Mouse (Mus musculus) intestine, embryonic 15.5 days (tissue): Measurements from ENCODE around the gene Dpm2. TPM values are rescaled to one million over a fixed set of nuclear protein-coding genes. Genes with fewer than 3 reads are reported as not detected.

Experiments
- ATAC-seq: fragments of 200-750 bp; cut with Nextera tagmentation; 2 replicates; pipeline ENCODE4 v1.8.0; 2017; ENCODE audit warnings: moderate TSS enrichment, moderate library complexity
- H3K27ac ChIP-seq: fragments of 300-500 bp; sonication (generic); 2 replicates; pipeline ENCODE4 v1.5.1; 2015; ENCODE audit warnings: mild to moderate bottlenecking, inconsistent platforms
- H3K27me3 ChIP-seq: fragments of 300-500 bp; sonication (generic); replicated peaks from 2 replicates; pipeline ENCODE4 v1.6.1; 2015; ENCODE audit warnings: inconsistent platforms
- H3K36me3 ChIP-seq: fragments of 300-500 bp; sonication (generic); 2 replicates; pipeline ENCODE4 v1.6.1; 2015; ENCODE audit warnings: inconsistent platforms
- H3K4me1 ChIP-seq: fragments of 300-500 bp; sonication (generic); replicated peaks from 2 replicates; pipeline ENCODE4 v1.6.1; 2015; ENCODE audit warnings: inconsistent platforms
- H3K4me2 ChIP-seq: fragments of 300-500 bp; sonication (generic); replicated peaks from 2 replicates; pipeline ENCODE4 v1.6.1; 2015; ENCODE audit warnings: mild to moderate bottlenecking, inconsistent platforms
- H3K4me3 ChIP-seq: fragments of 300-500 bp; sonication (generic); replicated peaks from 2 replicates; pipeline ENCODE4 v1.5.1; 2015; ENCODE audit warnings: inconsistent platforms
- H3K9ac ChIP-seq: fragments of 300-500 bp; sonication (generic); 2 replicates; pipeline ENCODE4 v1.6.1; 2015; ENCODE audit warnings: inconsistent platforms
- H3K9me3 ChIP-seq: fragments of 300-500 bp; sonication (generic); 2 replicates; pipeline ENCODE4 v1.6.1; 2016; ENCODE audit warnings: inconsistent platforms
- WGBS: fragments of 180-500 bp; shearing (Covaris S2); methylation state at CpG from one replicate; pipeline ENCODE4 v1.1.7; 2015; 5-methylcytosine and 5-hydroxymethylcytosine counted together
- polyA plus RNA-seq: library from polyadenylated mRNA; unstranded; fragments of >200 nt; fragmentation: Nextera tagmentation; extraction: Ambion mirVana; gene quantifications from 2 replicates; pipeline ENCODE4 v1.2.1, GENCODE M21; 2015

The Dpm2 gene
- polyA plus RNA-seq, 1 experiment from 2014 or later, result 115 TPM

- Histone ChIP-seq H3K9ac (peak overlapping the region; percentile 61), H3K9me3 (no peaks in the 10 kb centered on the region), H3K4me1 (peaks cover 34% of the 10 kb centered on the region), H3K36me3 (no peaks in the 10 kb centered on the region), H3K27ac (peak overlapping the region; percentile 56), H3K27me3 (no peaks in the 10 kb centered on the region), H3K4me3 (peak overlapping the region; percentile 76), H3K4me2 (peak overlapping the region; percentile 87)
- peak; percentile 44 for ATAC-seq
- WGBS, result 7% methylated on average over 34 of the region's 34 CpGs
Measured at GRCm38 (mm10) chr2:32607262-32607947, 36.7 kb downstream of the Dpm2 start.

GRCm38 (mm10) chr2:32608141-32608777 is 37.6 kb downstream of the Dpm2 start:
- Histone ChIP-seq H3K27ac (peak overlapping the region; percentile 56), H3K4me3 (peak overlapping the region; percentile 76), H3K9ac (peak overlapping the region; percentile 47), H3K27me3 (no peaks in the 10 kb centered on the region), H3K4me1 (peaks cover 33% of the 10 kb centered on the region), H3K36me3 (no peaks in the 10 kb centered on the region), H3K4me2 (peak overlapping the region; percentile 87), H3K9me3 (no peaks in the 10 kb centered on the region)
- ATAC-seq, result peak; percentile 54
- WGBS, result 8% methylated on average over 25 of the region's 25 CpGs

- Histone ChIP-seq H3K36me3 (no peaks in the 10 kb centered on the region), H3K4me2 (peak overlapping the region; percentile 87), H3K4me3 (peak overlapping the region; percentile 76), H3K27me3 (no peaks in the 10 kb centered on the region), H3K27ac (peak overlapping the region; percentile 56; the same call in 1 of the 2 replicates), H3K4me1 (peaks cover 33% of the 10 kb centered on the region), H3K9ac (peak overlapping the region; percentile 47), H3K9me3 (no peaks in the 10 kb centered on the region)
- peak; percentile 13; the same call in 1 of the 2 replicates for ATAC-seq
- 52% methylated on average over 18 of the region's 18 CpGs for WGBS
Measured at GRCm38 (mm10) chr2:32608778-32609435, 38.2 kb downstream of the Dpm2 start.

- H3K36me3 ChIP-seq, result peaks cover 4% of the 10 kb centered on the region
- no peak; the same call in 1 of the 2 replicates for ATAC-seq
- H3K27me3 ChIP-seq, result no peaks in the 10 kb centered on the region
- H3K4me1 ChIP-seq, result peaks cover 33% of the 10 kb centered on the region
- 0 out of 2 replicates have a peak overlapping the region, but pooled peaks have one; percentile 6 for H3K9ac ChIP-seq
- peak overlapping the region; percentile 66 for H3K4me2 ChIP-seq
- H3K27ac ChIP-seq, result no peak overlapping the region
- H3K4me3 ChIP-seq, result peak overlapping the region; percentile 34
- WGBS, result 12% methylated on average over 23 of the region's 23 CpGs
- no peaks in the 10 kb centered on the region for H3K9me3 ChIP-seq
Measured at GRCm38 (mm10) chr2:32610610-32611229, 40.1 kb downstream of the Dpm2 start.

GRCm38 (mm10) chr2:32612274-32612673 is 41.6 kb downstream of the Dpm2 start:
- no peak overlapping the region for H3K4me3 ChIP-seq
- H3K9me3 ChIP-seq, result no peaks in the 10 kb centered on the region
- peaks cover 32% of the 10 kb centered on the region for H3K4me1 ChIP-seq
- H3K27me3 ChIP-seq, result no peaks in the 10 kb centered on the region
- H3K36me3 ChIP-seq, result peaks cover 4% of the 10 kb centered on the region
- no peak overlapping the region for H3K4me2 ChIP-seq
- no peak overlapping the region for H3K27ac ChIP-seq
- no peak overlapping the region for H3K9ac ChIP-seq
- no peak for ATAC-seq
- WGBS, result 74% methylated on average over 26 of the region's 26 CpGs

GRCm38 (mm10) chr2:32617109-32617508 is 46.5 kb downstream of the Dpm2 start:
- no peak overlapping the region for H3K4me2 ChIP-seq
- no peak for ATAC-seq
- no peak overlapping the region for H3K9ac ChIP-seq
- H3K4me1 ChIP-seq, result peaks cover 31% of the 10 kb centered on the region
- no peak overlapping the region for H3K27ac ChIP-seq
- H3K4me3 ChIP-seq, result no peak overlapping the region
- no peaks in the 10 kb centered on the region for H3K9me3 ChIP-seq
- 92% methylated on average over 1 of the region's 1 CpGs for WGBS
- H3K36me3 ChIP-seq, result peaks cover 4% of the 10 kb centered on the region
- H3K27me3 ChIP-seq, result no peaks in the 10 kb centered on the region

GRCm38 (mm10) chr2:32617601-32618000 is 46.9 kb downstream of the Dpm2 start:
- 94% methylated on average over 4 of the region's 4 CpGs for WGBS
- H3K4me2 ChIP-seq, result no peak overlapping the region
- no peak for ATAC-seq
- H3K4me1 ChIP-seq, result peaks cover 30% of the 10 kb centered on the region
- no peak overlapping the region for H3K27ac ChIP-seq
- peaks cover 4% of the 10 kb centered on the region for H3K36me3 ChIP-seq
- no peaks in the 10 kb centered on the region for H3K27me3 ChIP-seq
- no peaks in the 10 kb centered on the region for H3K9me3 ChIP-seq
- H3K4me3 ChIP-seq, result no peak overlapping the region
- no peak overlapping the region for H3K9ac ChIP-seq

- no peak overlapping the region for H3K4me2 ChIP-seq
- WGBS, result 79% methylated on average over 9 of the region's 9 CpGs
- H3K9me3 ChIP-seq, result no peaks in the 10 kb centered on the region
- no peaks in the 10 kb centered on the region for H3K27me3 ChIP-seq
- no peak overlapping the region for H3K27ac ChIP-seq
- ATAC-seq, result no peak
- H3K4me3 ChIP-seq, result no peak overlapping the region
- H3K36me3 ChIP-seq, result peaks cover 4% of the 10 kb centered on the region
- H3K9ac ChIP-seq, result no peak overlapping the region
- H3K4me1 ChIP-seq, result peaks cover 30% of the 10 kb centered on the region
Measured at GRCm38 (mm10) chr2:32618051-32618450, 47.4 kb downstream of the Dpm2 start.

GRCm38 (mm10) chr2:32620682-32621516 is 50.2 kb downstream of the Dpm2 start:
- H3K4me1 ChIP-seq, result peaks cover 46% of the 10 kb centered on the region
- WGBS, result 16% methylated on average over 4 of the region's 4 CpGs
- peak overlapping the region; percentile 91 for H3K27ac ChIP-seq
- H3K9me3 ChIP-seq, result no peaks in the 10 kb centered on the region
- no peak overlapping the region for H3K4me3 ChIP-seq
- peak; percentile 85 for ATAC-seq
- H3K4me2 ChIP-seq, result peak overlapping the region; percentile 43
- no peaks in the 10 kb centered on the region for H3K27me3 ChIP-seq
- no peaks in the 10 kb centered on the region; the same call in 1 of the 2 replicates for H3K36me3 ChIP-seq
- H3K9ac ChIP-seq, result peak overlapping the region; percentile 31

GRCm38 (mm10) chr2:32621517-32621859 is 50.8 kb downstream of the Dpm2 start, which contains the start of gene Ak1:
Gene Ak1 (plus strand): TSS chr2:32621758.
- 22% methylated on average over 7 of the region's 7 CpGs for WGBS
- H3K4me1 ChIP-seq, result peaks cover 52% of the 10 kb centered on the region
- ATAC-seq, result no peak; the same call in 1 of the 2 replicates

More at GRCm38 (mm10) chr2:32621517-32621859, 50.8 kb downstream of the Dpm2 start, which contains the start of gene Ak1:
- Histone ChIP-seq H3K9me3 (no peaks in the 10 kb centered on the region), H3K4me3 (no peak within 1 kb of the TSS), H3K27me3 (no peaks in the 10 kb centered on the region), H3K36me3 (no peaks in the 10 kb centered on the region; the same call in 1 of the 2 replicates), H3K27ac (peak within 1 kb of the TSS; percentile 91), H3K9ac (peak within 1 kb of the TSS; percentile 31), H3K4me2 (peak within 1 kb of the TSS; percentile 43)
